Mouse (Mus musculus) right cerebral cortex, postnatal 36 days (tissue): ENCODE data around the gene Ciart.
"Not testable (repeated sequence)": the region's sequence is repeated elsewhere in the genome, so short reads cannot be mapped to it uniquely, and the experiment has no call there.

Experiments used
- DNase-seq, 2 experiments: peaks; one replicate each; pipeline ENCODE4 v3.0.0; 2022; ENCODE audit warnings: low spot score in 2 of 2, mixed read lengths in 1 of 2

Gene Ciart

GRCm38 (mm10) chr3:95865050-95865449, 17.0 kb downstream of the Ciart start:
- peak; percentile 74 to 86 for DNase-seq

DNA sequence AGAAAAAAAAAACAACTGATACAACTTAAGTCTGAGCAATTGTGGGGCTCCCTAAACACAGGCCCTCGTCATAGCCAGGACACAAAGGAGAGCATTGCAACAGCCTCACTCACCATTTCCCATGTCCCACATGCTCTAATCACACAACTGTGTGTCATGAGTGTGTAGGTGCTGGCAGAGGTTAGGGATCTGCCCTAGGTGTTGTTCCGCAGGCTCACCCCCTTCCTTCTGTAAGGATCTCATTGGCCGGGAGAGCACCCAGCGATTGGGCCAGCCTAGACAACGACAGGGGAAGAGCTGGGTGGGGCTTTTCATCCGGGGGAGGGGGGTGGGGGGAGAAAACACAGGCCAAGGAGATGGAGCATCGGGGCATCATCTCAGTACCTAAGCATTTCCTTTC, 18.5 kb downstream of the Ciart start:
- no peak for DNase-seq

GRCm38 (mm10) chr3:95861796-95862195, 20.3 kb downstream of the Ciart start:
- DNase-seq, result no peak

DNA sequence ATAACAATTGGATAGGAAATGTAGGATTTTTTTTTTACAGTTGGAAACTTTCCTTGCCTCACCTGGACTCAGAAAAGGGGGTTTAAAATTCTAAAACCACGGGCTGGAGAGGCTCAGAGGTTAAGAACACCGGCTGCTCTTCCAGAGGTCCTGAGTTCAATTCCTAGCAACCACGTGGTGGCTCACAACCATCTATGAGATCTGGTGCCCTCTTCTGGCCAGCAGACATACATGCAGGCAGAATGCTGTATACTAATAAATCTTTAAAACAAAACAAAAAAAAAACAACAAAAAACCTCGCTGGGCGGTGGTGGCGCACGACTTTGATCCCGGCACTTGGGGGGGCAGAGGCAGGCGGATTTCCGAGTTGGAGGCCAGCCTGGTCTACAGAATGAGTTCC, 20.8 kb downstream of the Ciart start:
- no peak for DNase-seq

DNA sequence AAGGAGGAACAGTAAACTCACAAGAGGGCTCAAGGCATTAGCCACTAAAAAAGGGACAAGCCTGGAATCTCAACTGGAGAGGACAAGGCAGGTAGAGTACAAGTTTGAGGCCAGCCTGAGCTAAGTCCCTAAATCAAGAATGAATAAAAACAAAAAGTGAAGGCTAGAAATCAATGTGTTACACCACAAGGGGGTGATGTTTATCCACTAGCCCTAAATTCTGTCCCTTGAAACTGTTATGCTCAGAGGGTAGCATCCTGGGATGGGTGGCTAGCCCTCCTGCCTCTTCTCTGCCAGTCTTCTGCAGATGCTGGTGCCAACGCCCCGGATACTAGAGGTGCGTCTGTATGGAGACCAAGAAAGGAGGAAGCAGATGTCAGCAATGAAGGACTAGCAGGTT, 21.7 kb downstream of the Ciart start:
- no peak for DNase-seq

DNA sequence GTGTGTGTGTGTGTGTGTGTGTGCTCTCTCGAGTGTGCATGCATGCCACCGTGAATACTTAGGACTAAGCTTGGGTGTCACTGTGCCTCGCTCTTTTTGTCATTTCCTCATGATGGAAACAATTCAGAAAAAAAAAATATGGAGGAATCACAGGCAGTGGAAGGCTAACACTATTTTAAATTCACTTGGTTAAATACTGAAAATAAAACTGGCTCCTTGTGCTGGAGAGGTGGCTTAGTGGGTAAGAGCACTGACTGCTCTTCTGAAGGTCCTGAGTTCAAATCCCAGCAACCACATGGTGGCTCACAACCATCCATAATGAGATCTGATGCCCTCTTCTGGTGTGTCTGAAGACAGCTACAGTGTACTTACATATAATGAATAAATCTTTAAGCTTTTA, 23.8 kb downstream of the Ciart start:
- not testable (repeated sequence) for DNase-seq

DNA sequence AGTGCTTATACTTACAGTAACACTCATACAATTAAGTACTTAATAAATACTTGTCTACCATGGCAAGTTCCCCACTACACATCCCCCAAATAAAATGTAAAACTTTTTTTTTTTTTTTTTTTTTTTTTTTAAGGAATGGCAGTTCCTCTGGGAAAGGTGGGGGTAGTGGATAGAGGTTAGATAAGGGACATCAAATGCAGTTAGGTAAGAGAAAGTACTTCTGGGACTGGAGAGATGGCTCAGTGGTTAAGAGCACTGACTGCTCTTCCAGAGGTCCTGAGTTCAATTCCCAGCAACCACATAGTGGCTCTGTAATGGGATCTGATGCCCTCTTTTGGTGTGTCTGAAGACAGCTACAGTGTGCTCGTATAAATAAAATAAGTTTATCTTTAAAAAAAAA, 25.0 kb downstream of the Ciart start:
- not testable (repeated sequence) for DNase-seq

DNA sequence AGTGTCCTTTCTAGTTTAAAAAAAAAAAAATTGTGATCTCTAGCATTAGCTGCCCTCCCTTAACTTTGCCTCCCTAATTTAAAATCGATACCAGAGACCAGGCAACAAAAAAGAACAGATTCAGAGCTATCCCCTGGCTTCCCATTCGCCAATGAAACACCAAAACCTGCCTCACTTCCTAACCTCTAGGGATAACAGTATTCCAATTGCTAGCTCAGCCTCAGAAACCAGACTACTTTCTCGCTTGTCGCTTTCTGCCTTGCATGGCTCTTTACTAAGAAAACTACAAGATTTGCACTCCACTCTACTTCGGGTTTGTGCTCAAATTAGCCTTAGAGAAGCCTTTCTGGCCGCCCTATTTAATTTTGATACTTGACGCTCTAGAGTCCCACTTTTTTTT, 25.9 kb downstream of the Ciart start:
- no peak for DNase-seq

DNA sequence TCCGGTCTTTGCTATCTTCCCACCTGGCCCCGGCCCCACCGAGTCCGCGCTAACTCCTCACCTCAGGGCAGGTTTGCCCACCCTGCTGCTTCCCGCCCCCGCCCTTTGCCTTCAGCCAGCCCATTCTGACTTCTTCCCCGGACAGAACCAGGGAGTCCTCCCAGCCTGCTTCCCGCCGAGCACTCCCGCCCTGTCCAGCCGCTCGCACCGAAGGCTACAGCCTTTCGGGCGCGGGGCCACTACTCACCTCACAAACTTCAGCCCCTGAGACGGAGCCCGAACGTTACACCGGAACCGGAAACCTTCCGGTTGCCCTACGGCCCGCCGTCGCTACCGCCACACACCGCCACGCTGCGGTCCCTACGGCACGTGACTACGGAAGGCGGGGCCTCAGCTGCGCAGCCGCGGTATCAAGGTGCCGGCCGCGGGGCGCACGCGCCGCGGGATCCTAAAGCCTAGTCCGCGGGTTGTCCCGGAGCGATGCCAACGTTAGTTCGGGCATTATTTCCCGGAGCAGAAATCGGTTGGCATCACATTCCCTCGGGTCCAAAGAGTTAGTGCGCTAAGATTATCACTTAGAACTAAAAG, 26.5 kb downstream of the Ciart start, which contains the start of gene Prpf3:
Gene Prpf3, minus strand, starts transcription at position 384 of the 588 bp plus-strand sequence.
- peak; percentile 91 to 92 for DNase-seq

DNA sequence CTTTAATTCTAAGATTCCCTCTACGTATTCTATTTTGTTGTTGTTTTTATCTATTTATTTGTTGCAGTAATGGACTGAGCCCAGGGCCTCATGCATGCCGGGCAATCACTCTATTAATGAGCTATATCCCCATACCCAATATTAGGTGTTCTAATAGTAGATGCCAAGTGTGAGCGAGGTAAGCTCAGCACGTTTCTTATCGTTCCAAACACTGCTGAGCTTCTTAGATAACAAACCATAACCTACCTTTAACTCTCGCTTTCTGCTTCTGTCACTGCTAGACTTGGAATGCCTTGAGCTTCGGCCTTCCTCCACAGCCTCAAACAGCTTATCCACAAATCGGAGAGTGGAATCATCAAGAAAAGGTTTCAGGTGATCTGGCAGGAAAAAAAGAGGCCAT, 30.7 kb downstream of the Ciart start:
- DNase-seq, result no peak

DNA sequence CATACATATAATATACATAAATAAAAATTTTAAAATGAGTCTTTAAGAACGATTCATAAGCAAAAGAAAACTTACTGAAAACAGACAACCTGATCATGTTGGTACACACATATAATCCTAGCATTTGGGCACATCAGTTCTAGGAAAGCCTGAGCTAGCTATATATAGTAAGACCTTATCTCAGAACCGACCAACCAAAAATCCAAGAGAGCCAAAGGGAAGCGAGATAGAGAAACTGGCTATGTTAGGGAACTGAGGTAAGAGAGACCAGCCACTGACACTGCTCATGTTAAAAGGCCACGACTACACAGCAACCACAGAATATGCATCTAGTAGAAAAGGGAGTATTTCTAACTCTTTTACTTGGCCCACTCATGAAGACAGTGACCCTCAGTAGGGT, 31.4 kb downstream of the Ciart start:
- no peak for DNase-seq

- no peak for DNase-seq
These were observed 39.4 kb downstream of the Ciart start for GRCm38 (mm10) chr3:95842503-95843214.

DNA sequence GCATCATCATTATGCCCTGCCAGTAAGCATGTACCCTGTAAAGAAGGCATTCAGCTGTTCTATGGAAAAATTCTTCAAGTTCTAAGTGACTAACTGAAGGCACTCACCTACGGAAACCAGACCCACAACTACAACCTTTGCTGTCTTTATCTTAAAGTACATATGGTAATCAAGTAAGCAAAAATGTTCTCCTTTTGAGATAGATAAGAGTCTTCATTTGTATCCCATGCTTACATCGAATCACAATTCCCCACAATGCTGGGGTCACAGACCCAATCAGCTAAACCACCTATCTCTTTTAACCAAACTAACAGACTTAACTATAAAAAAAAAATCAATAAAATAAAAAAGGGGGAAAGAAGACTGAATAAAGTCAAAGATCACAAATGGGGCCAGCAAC, 42.8 kb downstream of the Ciart start:
- DNase-seq, result no peak

GRCm38 (mm10) chr3:95829053-95829452, 53.0 kb downstream of the Ciart start:
- no peak for DNase-seq
